Mouse (Mus musculus): ENCODE measurements around the gene Adgrg5. TPM values are rescaled to one million over a fixed set of nuclear protein-coding genes. Genes with fewer than 3 reads are reported as not detected.

Gene Adgrg5
- total RNA-seq (2017) = 0.25 TPM in 1 of 2 replicates, not detected in the other

DNA sequence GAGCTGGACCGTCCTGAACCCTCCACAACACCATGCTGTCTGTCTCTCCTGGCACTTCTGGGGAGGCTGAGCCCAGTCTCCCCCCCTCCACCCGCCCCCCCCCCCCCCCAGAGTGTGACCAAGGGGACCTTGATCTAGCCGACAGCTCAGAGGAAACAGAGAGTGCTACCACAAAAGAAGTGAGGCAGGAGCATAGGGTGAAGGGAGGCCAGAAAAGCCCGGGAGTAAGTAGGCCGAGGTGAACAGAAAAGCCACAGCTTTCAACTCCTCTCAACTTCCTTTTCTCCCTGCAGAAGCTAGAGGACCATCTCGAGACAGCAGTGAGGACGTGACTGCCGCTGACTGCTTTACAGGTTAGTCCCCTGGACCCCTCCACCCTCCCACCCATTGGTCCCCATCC is at the start of gene Adgrg5:
TSS of gene Adgrg5 (plus strand) at position 290 of the 400 bp plus-strand sequence.
- ATAC-seq (replicated peaks in 1 of 2; ENCODE audit: insufficient read depth in 1 of 2, low FRiP score in 2 of 2, low TSS enrichment in 1 of 2, low read depth in 1 of 2, poor library complexity in 2 of 2, severe bottlenecking in 2 of 2) = 0 out of 4 replicates have a peak, but pooled peaks of 1 of the 2 experiments have one; percentile 30

DNA sequence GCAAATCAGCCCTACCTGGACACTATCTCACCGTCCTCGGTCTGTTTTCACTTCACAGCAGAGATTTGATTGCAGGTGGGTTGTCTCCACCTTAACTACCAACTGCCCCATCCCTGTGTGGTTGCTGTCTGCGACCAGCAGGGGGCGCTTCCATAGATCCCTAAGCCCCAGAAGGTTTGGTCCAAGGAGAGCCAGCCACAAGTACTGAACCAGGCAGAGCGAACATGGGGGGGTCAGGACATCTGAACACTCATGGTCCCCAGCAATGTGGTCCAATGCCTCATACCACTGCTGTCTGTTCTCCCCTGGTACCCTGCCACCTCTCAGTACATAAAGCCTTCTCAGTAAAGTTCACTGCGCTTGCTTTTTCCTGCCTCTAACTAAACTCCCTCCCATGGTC is 49.1 kb upstream of the Adgrg5 start:
- ATAC-seq (replicated peaks in 1 of 2; ENCODE audit: insufficient read depth in 1 of 2, low FRiP score in 2 of 2, low TSS enrichment in 1 of 2, low read depth in 1 of 2, poor library complexity in 2 of 2, severe bottlenecking in 2 of 2) = peak; percentile 40 to 44; a peak in 3 of 4 replicates

DNA sequence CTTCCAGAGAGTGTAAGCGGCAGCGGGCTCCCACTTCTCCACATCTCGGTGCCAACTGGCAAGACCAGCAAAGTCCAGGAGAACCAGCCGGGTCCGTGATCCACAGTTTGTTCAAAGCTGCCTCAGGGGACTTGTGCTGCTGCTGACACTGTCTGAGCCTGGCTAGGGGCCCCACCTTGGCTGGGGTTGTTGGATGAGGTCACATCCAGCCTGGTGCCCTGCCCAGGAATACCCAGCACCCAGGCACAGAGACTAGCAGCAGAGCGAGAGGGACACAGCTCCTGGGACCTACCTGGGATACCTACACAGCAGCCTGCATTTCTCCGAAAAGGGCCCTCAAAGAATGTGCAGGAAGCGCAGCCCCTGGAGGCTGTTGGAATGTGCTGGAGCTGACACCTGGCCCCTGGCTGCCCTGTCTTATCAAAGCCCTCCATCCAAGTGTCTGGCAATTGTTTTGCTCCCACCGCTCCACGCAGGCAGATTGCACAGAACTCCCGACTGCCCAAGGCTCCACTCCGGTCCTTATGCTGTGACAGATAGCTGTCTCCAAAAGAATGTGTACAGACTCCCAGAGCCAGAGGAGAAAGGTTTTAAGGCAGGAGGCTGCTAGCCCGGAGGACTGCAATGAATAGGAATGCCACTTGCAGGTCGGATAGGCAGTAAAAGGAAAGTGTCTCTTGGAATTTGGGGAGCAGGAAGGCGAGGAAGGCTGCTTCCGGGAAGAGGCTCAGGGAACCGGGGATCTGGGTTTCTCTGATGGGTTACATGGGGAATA is 48.2 kb upstream of the Adgrg5 start:
- ATAC-seq (replicated peaks in 1 of 2; ENCODE audit: insufficient read depth in 1 of 2, low FRiP score in 2 of 2, low TSS enrichment in 1 of 2, low read depth in 1 of 2, poor library complexity in 2 of 2, severe bottlenecking in 2 of 2) = no peak

DNA sequence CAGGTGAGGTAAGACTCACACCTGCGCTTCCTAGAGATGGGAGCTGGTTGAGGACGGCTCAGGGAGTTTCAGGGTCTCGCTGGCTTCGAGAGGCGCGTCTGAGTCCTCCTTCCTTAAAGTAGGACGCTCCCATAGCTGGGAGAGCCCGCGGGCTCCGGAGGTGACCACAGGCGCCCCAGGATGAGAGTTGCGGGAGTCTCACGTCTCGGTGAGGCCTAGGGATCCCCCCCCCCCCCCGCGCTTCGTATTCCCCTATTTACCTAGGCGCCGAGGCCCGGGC is 47.7 kb upstream of the Adgrg5 start:
- no peak for ATAC-seq (replicated peaks in 1 of 2; ENCODE audit: insufficient read depth in 1 of 2, low FRiP score in 2 of 2, low TSS enrichment in 1 of 2, low read depth in 1 of 2, poor library complexity in 2 of 2, severe bottlenecking in 2 of 2)

DNA sequence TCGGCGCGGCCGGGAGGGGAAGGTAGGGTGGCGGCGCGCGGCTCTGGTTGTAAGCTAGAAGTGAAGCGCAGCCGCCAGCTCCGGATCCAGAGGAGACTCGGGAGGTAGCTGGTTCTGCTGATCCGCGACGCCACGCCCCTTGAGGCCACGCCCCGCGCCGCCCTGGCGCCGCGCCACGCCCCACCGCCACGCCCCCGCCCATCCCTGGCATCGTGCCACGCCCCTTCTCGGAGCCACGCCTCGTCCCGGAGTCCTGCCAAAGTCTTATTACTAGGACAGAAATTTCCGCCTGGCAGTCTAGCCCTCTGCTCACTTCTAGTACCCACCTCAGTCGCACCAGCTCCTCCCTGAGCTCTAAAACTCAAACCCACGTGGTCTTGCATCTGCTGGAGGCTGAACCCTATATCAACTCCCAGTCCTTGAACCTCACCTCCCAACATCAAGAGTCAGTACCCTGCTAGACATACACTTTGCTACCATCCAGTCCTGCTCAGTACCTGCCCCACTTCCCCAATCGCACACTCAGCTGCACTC is 47.2 kb upstream of the Adgrg5 start, which contains the start of gene Dok4:
TSS of gene Dok4 (minus strand) at position 134 of the 534 bp plus-strand sequence.
- ATAC-seq (replicated peaks in 1 of 2; ENCODE audit: insufficient read depth in 1 of 2, low FRiP score in 2 of 2, low TSS enrichment in 1 of 2, low read depth in 1 of 2, poor library complexity in 2 of 2, severe bottlenecking in 2 of 2) = peak; percentile 39 to 70

DNA sequence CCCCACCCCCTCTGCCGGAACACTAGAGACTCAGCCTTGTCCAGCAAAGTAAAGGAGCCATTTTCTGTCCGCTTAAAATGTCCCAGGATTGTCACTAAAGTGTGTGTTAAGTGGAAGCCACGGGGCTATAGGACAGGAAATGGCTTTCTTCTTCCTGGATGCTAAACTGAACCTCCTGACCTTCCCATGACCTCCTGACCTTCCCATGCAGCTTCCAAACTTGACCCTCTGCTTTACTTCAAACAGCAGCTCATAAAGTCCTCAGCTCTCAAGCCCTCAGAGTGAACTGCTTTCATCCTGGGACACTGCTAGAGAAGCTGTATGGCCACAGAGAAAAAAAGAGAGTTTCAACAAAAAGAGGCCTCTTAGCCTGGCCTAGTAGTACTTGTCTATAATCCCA is 46.7 kb upstream of the Adgrg5 start:
- ATAC-seq (replicated peaks in 1 of 2; ENCODE audit: insufficient read depth in 1 of 2, low FRiP score in 2 of 2, low TSS enrichment in 1 of 2, low read depth in 1 of 2, poor library complexity in 2 of 2, severe bottlenecking in 2 of 2) = no peak

DNA sequence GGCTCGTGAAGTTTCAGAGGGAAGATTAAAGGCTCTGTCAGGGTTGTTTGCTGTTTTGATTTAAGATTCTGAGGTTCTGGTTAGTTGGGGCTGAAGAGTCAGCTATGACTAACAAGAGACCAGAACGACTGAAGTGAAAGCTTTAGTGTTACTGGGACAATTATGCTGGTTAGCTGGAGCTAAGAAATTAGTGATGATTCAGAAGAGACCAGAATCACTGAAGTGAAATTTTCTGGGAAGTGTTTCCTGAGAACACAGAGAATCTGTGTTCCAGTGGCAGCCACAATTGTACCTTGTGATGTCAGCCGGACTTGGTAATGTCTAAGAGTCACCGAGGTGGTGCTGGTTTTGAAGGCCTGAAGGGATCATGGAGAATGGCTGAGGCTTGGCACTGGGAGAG is 42.8 kb upstream of the Adgrg5 start:
- ATAC-seq (replicated peaks in 1 of 2; ENCODE audit: insufficient read depth in 1 of 2, low FRiP score in 2 of 2, low TSS enrichment in 1 of 2, low read depth in 1 of 2, poor library complexity in 2 of 2, severe bottlenecking in 2 of 2) = no peak

DNA sequence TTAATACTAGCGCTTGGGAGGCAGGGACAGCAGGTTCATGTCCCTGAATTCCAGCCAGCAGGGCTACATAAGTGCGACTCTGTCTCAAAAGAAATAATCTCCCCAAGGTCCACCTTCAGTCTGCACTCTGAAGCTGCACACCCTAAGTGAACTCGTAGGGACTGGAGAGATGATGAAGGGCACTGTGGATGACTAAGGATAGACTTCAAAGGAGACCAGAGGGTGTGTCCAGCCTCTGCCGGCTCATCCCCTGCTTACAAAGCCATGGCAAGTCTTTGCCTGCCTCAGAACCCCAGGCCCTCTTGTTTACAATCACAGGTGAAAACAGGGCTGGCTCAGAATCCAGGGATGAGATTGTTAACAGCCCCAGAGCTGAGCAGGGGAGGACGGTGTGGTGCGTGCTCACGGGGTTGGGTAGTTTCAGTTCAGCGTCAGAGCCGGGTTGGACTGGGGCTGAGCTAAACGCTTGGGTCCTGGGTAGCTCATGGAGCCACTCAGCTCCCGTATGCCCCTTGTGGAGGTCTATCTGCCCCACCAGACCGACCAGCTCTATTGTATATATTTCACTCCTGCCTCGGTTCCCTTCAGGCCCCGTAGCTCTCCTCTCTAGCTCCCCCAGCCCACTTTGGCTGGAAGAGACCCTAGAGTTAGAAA is 35.0 kb upstream of the Adgrg5 start:
- ATAC-seq (replicated peaks in 1 of 2; ENCODE audit: insufficient read depth in 1 of 2, low FRiP score in 2 of 2, low TSS enrichment in 1 of 2, low read depth in 1 of 2, poor library complexity in 2 of 2, severe bottlenecking in 2 of 2) = peak; percentile 49 to 84

DNA sequence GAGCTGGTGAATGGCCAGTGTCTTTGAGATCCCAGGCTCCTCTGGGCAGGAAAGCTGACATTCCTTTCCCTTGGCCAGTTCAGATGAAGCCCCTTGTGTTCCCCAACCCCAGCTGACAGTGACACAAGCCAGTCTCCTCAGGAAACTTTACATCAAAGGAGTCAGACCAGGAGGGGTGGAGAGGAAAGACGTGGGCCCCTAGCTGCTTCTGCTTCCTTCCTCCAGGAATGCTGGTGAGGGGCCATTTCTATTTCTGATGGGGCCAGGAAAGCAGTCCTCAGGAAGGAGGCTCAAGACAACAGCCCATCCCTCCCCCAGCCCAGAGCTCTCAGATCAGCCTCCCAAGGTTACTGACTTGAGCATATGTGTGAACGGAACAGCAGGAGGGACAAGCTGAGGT is 30.6 kb upstream of the Adgrg5 start:
- ATAC-seq (replicated peaks in 1 of 2; ENCODE audit: insufficient read depth in 1 of 2, low FRiP score in 2 of 2, low TSS enrichment in 1 of 2, low read depth in 1 of 2, poor library complexity in 2 of 2, severe bottlenecking in 2 of 2) = no peak

DNA sequence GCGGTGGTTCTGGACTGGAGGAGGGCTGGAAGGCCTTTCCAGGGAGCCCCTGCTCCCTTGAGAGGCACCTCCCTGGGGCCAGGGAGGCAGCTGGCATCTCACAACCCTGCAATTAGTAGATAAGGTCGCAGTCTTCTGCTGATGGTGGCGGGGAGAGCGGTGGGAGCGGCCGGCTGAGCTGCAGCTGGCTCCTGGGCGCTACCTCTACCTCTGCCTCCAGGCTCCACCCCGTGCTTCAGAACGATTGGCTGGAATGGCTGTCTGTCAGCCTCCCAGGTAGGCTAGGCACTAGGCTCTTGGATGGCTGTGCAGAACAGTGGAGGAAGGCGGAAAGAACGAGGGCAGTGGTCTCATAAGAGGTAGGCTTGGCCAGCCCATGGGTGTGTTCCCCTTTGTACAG is 24.2 kb upstream of the Adgrg5 start:
- peak; percentile 37 to 70; a peak in 2 of 4 replicates for ATAC-seq (replicated peaks in 1 of 2; ENCODE audit: insufficient read depth in 1 of 2, low FRiP score in 2 of 2, low TSS enrichment in 1 of 2, low read depth in 1 of 2, poor library complexity in 2 of 2, severe bottlenecking in 2 of 2)

DNA sequence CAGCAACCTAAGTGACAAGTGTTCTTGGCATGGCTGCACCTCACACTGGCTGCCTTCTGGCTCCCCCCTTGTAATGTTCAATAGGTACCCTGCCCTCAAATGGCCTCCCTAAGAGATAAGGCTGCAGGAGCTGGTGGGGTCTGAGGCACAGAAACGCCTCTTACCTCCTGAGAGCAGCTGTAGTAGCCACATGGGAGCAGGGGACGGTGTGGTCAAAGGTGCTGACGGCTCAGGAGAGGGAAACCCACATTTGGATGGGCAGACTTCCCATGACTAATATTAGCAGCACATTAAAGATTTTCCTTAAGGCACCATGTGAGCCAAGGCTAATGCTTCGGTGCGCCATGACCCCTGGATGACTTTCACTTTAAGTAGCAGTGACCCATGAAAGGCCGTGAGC is 22.9 kb upstream of the Adgrg5 start:
- no peak for ATAC-seq (replicated peaks in 1 of 2; ENCODE audit: insufficient read depth in 1 of 2, low FRiP score in 2 of 2, low TSS enrichment in 1 of 2, low read depth in 1 of 2, poor library complexity in 2 of 2, severe bottlenecking in 2 of 2)

DNA sequence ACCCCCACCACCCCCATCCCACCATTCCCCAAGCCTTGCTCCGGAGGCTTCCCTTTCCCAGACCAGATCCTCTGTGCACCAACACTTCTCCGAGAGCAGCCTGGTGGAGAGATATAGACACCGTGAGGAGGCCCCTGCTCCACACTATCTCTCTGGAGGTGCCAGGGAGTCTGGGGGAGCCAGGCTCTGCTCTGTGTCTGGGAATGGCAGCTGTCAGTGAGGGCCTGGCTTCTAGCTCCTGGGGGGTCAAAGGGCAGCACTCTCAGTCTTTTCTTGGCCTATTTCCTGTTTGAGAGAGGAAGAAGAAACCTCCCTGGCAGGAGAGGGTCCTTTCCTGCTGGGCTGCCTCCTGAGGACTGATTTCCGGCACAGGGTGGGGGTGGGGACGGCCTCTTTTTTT is 22.5 kb upstream of the Adgrg5 start:
- ATAC-seq (replicated peaks in 1 of 2; ENCODE audit: insufficient read depth in 1 of 2, low FRiP score in 2 of 2, low TSS enrichment in 1 of 2, low read depth in 1 of 2, poor library complexity in 2 of 2, severe bottlenecking in 2 of 2) = no peak

DNA sequence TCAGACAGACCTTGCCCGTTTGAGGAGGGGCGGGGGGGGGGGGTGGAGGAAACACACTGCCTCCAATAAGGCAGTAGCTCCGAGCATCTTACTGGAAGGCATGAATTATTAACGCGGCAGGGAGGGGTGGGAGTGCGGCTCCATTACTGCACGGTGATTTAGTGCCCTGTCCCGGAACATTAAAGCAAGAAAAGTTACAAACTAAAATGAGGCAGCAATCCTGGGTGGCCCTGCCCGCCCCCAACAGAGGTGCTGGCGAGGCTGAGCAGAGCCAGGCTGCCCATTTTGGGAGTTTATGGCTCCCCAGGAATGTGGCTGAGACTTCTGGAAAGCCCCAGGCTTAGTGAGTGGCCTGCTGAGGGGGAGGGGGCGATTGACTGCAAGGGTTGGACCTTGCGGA is 19.8 kb upstream of the Adgrg5 start:
- ATAC-seq (replicated peaks in 1 of 2; ENCODE audit: insufficient read depth in 1 of 2, low FRiP score in 2 of 2, low TSS enrichment in 1 of 2, low read depth in 1 of 2, poor library complexity in 2 of 2, severe bottlenecking in 2 of 2) = no peak

DNA sequence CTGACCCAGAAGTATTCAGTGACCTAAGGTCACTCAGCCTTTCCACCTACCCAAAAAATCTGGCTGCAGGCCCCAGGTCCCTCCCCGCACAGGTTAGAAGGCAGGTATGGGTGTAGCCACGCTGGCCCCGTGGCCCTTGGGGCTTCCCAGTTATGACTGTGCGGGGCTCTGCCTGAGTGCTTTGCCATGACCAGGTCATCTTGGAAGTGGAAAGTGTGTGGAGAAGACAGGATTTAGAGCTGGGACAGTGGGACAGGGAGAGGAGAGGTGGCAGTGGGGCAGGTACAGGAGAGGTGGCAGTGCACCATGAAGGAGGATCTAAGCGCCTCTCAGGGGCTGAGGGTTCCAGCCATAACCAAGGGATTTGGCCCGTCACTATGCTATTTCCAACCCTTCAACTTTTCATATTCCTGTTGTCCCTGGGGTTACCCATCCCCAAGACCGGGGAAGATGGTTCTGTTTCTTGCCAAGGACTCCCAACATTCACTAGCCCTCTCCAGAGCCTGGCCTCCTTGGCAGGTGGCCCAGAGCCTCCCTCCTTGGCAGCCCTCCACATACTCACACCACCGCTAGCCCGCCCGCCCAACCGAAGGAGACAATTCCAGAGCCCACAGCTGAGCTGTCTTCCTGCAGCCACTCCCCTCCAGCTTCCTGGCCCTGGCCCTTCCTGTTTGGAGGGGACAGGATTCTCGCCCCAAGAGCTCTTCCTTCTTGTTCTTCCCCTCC is 18.9 kb upstream of the Adgrg5 start:
- no peak for ATAC-seq (replicated peaks in 1 of 2; ENCODE audit: insufficient read depth in 1 of 2, low FRiP score in 2 of 2, low TSS enrichment in 1 of 2, low read depth in 1 of 2, poor library complexity in 2 of 2, severe bottlenecking in 2 of 2)

DNA sequence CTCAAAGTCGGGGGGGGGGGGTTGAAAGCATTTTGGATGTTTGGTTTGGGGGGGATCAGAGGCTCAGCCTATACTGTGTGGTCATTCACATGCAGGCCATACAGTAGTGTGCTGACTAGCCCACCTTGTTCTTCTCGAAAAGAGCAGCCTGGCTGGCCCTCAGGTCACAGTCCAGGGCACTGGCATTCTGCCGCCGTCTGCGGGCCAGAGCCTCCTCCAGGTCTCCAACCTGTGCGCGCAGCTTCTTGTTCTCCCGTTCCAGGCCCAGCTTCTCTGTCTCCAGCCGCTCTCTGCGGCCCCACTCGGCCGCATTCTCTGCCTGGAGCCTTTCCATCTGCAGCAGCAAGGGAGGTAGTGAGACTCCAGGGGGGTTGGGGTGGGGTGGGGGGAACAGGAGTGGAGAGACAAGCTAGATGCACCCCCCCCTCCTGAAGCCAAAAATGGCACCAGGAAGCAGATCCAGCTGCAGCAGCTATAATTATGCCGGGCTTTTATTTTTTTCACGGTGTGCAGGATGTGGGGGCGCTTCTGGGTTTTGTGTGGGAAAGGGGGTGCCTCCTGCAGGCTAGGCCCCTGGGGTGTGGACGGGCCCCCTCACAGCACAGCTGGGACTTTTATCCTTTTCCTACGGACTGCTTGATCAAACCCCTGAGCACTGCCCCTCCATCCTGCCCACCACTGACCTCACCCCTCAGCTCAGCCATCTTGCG is 15.7 kb upstream of the Adgrg5 start:
- no peak for ATAC-seq (replicated peaks in 1 of 2; ENCODE audit: insufficient read depth in 1 of 2, low FRiP score in 2 of 2, low TSS enrichment in 1 of 2, low read depth in 1 of 2, poor library complexity in 2 of 2, severe bottlenecking in 2 of 2)

DNA sequence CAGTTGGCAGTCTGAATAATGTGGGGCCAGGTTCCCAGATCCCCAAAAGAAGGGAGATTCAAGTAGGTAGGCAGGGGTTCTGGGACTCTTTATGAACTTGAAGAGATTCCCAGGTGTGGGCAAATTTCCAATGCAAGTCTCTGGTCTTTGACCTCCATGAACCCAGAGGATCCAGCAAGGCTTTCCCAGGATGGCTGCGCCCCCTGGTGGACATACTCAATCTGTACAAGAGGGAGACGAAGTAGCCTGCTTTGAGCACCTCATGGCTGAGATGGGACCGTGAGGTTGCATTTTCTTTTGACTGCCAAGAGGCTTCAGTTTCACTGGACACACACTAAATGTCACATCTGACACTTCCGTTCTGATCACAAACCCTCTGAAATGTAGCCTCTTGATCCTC is 14.6 kb upstream of the Adgrg5 start:
- ATAC-seq (replicated peaks in 1 of 2; ENCODE audit: insufficient read depth in 1 of 2, low FRiP score in 2 of 2, low TSS enrichment in 1 of 2, low read depth in 1 of 2, poor library complexity in 2 of 2, severe bottlenecking in 2 of 2) = peak; percentile 64 to 78; a peak in 3 of 4 replicates

DNA sequence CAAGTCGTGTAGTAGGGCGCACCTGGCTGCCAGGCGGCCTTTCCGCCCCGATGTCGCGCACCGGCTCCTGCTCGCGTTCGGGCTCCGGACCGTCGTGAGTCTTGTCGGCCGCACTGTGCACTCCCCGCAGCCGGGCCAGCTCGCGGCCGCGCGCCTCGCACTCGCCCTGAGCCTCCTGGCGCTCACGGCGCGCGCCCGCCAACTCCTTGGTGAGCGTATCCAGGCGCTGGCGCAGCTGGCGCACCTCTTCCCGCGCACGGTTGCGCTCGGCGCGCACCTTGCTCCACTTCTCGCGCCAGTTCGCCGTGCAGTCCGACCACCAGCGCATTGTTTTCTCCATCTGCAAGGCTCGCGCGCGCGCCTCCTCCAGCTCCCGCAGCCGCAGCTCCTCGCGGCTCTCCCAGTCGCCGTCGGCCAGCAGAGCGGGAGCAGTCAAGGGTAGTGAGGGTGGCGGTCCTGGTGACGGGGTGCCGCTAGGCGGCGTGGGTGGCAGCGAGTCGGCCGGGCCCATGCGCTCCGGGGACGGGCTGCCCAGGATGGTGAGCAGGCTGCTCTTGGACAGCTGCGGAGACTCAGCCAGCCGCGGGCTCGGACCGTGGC is 10.3 kb upstream of the Adgrg5 start:
- no peak for ATAC-seq (replicated peaks in 1 of 2; ENCODE audit: insufficient read depth in 1 of 2, low FRiP score in 2 of 2, low TSS enrichment in 1 of 2, low read depth in 1 of 2, poor library complexity in 2 of 2, severe bottlenecking in 2 of 2)

All from hematopoietic stem cell, adult 5-6 weeks (primary cell).